Comparison of ENCODE assay signal across 22 mouse cellular contexts in the genomic region with DNA sequence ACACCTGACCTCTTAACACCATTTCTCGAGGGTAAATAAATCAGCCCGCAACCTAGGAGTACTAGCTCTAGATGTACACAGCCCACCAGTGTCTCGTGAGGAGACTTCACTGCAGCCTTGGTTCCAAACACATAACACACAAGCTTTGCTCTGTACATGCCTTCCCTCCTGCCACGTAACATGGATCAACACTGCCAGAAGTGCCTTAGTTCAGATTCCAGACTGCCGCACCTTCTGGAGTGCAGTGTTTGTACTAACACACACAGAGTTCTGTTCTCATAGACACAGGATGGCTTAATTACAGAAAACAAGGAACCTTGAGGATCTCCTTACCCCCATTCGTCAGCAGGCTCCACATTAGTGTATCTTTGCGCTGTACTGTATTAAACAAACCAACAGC.
"Had no signal": no experiment of that assay in that cellular context is flagged by ENCODE, and none has a peak within 500 bp of the region (broad histone marks: within the 10 kb centered on the region; RNA-seq: fewer than 3 reads in every experiment).

No protein-coding gene starts in this region.

- H3K27ac ChIP-seq: heart, embryonic 10.5 days; hindbrain, embryonic 10.5 days; hindbrain, embryonic 12.5 days; hindbrain, embryonic 14.5 days; intestine, embryonic 15.5 days; layer of hippocampus, adult 2 months; left cerebral cortex, adult 2 months; limb, embryonic 10.5 days; limb, embryonic 12.5 days had no signal

- H3K27me3 ChIP-seq: heart, embryonic 12.5 days; hindbrain, embryonic 12.5 days; intestine, embryonic 15.5 days; limb, embryonic 12.5 days had no signal

- DNase-seq: gastrocnemius, postnatal 10 days; gastrocnemius, postnatal 25 days; heart, adult 18-20 months; heart, postnatal 10 days; heart, postnatal 4 days; kidney, postnatal 10 days; kidney, postnatal 4 days; liver had no signal

- H3K9ac ChIP-seq: heart, embryonic 12.5 days; hindbrain, embryonic 12.5 days; hindbrain, embryonic 14.5 days; intestine, embryonic 15.5 days; limb, embryonic 12.5 days had no signal

- H3K4me1 ChIP-seq: heart, embryonic 10.5 days; heart, embryonic 12.5 days had no signal

- H3K36me3 ChIP-seq: intestine, embryonic 15.5 days had no signal

- H3K4me3 ChIP-seq: heart, embryonic 10.5 days; heart, embryonic 12.5 days; hindbrain, embryonic 10.5 days; hindbrain, embryonic 12.5 days; intestine, embryonic 15.5 days; layer of hippocampus, adult 2 months; left cerebral cortex, adult 2 months; limb, embryonic 10.5 days; limb, embryonic 12.5 days had no signal

- H3K4me2 ChIP-seq: heart, embryonic 12.5 days; hindbrain, embryonic 12.5 days; hindbrain, embryonic 14.5 days; intestine, embryonic 15.5 days; limb, embryonic 12.5 days; liver, embryonic 11.5 days had no signal

- ATAC-seq: hindbrain, embryonic 16.5 days; inflammation-experienced regulatory T-cells, adult 6 months; intestine, embryonic 15.5 days; intestine, postnatal 0 days had no signal

- H3K9me3 ChIP-seq: heart, embryonic 10.5 days; hindbrain, embryonic 10.5 days; hindbrain, embryonic 12.5 days; intestine, embryonic 15.5 days; limb, embryonic 10.5 days; limb, embryonic 12.5 days had no signal
